Mouse (Mus musculus) embryonic stem cell, embryonic (primary cell): Measurements from ENCODE around the gene Gm9195.

Experiments used
- CTCF ChIA-PET, 4 experiments: fragments of 300-600 bp in 2 of 4; fragments of 350-600 bp in 2 of 4; sonication (Branson Sonifier 250); formaldehyde crosslinking; loops; one replicate each; lab custom pipeline; 2022; ENCODE audit warnings: inconsistent platforms in 2 of 4; lab: Charles Lee
- POLR2A ChIA-PET, 4 experiments: fragments of 300-600 bp in 2 of 4; fragments of 350-600 bp in 2 of 4; sonication (Branson Sonifier 250); formaldehyde crosslinking; loops; one replicate each; lab custom pipeline; 2022; ENCODE audit warnings: antibody characterized with exemption in 4 of 4, inconsistent platforms in 1 of 4; lab: Charles Lee

Gene Gm9195

DNA sequence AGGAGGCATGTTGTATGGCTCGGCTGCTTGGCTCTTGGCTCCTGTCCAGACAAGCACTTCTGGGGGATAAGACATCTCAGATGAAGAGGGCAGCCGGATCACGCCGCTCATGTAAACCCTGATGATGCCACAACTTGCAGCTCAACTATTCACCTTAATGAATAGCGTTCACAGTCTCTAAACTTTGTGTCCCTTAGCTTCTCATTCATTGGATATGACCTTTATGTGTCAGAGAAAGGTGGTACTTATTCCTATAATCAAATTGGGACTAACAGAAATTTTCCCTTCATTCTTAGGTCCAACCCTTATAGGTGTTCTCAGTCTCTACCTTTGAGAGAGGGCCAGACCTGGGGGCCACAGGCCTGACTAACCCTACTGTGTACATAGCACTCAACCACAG is at the start of gene Gm9195:
Gene Gm9195, minus strand, starts transcription at position 101 of the 400 bp plus-strand sequence.
- ChIA-PET CTCF (no interaction called here), POLR2A (no interaction called here)

DNA sequence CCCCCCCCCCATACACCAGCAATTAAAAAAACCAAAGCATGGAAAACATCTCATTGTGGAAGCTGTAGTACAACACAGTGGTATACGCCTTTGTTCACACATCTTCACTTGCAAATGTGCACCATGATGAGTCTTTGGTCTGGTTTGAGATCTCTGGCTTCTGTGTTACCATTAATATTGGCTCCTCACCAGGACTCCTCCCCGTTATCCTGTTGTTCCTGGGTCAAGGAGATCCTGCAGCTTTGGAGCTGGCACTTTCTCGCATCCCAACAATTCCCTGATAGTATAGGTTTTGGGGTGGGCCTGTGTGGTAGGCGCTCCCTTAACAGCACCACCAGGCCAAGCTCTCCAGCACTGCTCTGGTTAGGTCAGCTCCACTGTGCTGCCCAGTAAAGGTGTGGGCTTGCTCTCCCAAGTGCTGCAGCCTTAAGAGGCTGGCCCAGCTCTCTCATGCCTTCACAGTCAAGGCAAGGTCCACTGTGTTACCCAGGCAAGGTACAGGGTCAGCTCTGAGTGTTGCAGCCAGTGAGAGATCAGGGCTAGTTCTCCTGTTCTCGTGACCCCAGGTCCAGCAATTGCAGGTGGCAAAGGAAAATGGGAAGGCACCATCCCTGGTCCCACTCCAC is 44.9 kb upstream of the Gm9195 start:
- CTCF ChIA-PET = no interaction called here
- POLR2A ChIA-PET = interaction anchor here in 1 of 4 experiments (0.7 to 0.9 kb wide), 2 partner anchors 16 to 512 kb away, joined by 3 read pairs; no protein-coding TSS in a partner anchor

DNA sequence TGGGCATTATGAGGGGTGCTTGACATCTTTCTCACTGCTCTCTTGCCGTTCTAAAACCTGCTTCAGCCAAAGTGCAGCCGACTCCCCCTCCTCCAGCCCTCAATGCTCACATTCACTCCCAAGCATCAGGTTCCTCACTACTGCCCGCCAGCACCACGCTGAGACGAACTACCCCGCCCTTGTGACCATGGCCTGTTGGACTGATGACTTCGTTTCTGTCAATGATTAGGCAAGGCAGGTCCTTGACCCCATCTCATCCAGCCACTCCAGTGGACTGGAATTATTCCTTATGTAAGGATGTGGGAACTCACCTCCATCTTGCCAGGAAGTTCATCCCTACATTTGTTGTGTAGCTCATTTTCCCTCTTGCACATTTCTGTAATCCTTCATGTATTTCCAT is 42.2 kb upstream of the Gm9195 start:
- ChIA-PET POLR2A (interaction anchor here in 2 of 4 experiments (0.6 to 1.1 kb wide), 3 partner anchors 176 to 1163 kb away, joined by 4 read pairs; partner anchors contain the start of gene Fndc3a (in 1 of the 2)), CTCF (no interaction called here)

DNA sequence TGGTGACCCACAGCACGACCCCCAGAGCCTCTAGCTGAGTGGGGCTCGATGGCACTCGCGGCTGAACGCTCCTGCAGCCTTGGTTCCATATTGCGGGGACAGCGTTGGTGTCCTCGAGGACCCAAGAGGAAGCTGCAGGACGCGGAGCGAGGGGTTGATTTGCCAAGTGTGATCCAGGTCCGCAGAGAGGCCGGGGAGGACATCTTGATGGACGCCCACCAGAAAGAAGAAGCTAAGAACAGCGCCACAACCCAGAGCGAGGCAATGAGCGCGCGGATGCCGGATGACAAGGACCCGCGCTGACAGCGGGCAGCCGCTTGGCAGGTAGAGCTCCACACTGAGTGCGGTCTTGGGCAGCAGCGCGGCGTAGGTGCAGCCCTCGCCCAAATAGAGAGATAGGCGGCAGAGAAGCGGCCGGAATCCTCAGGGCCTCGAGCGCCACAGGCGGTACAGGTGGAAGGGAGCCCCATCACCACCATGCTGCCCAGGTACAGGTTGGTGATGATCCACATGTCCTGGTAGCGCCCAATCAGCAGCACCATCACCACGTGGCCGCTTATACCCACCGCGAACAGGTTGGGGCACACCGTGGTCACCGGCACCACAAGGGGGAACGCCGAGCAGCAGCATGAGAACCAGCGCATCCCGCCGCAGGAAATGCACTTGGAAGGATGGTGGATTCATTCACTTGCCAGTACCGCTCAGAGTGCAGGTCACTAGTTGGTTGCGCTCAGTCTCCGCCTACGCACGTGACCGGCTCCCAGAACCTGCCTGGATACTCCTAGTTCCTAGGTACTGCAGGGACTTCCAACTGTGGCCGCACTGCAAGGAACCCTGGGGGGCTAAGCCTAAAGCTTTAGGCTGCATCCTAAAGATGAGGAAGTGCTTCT is 40.6 kb upstream of the Gm9195 start:
- ChIA-PET CTCF (no interaction called here), POLR2A (interaction anchor here in 1 of 4 experiments (1.1 kb wide), 1 partner anchor 178 kb away, joined by 4 read pairs; the partner anchor contains the start of gene Fndc3a)

DNA sequence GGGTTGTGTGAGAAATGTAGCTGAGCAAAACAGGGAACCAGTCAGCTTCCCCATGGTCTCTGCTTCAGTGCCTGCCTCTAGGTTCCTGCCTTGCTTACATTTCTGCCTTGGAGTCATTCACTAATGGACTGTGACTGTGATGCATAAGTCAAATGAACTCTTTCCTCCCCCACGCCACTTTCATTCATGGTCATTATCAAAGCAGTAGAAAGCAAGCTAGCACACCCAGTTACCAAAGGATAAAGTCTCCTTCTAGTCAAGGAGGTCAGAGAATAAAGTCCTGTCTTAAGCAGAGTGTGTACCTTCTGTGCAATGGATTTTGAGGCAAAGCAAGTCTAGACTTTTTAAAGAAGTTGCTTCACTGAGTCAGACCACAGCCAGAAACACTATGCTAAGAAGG is 35.5 kb upstream of the Gm9195 start:
- ChIA-PET CTCF (interaction anchor here in 2 of 4 experiments (1.0 to 1.1 kb wide), 2 partner anchors 10 to 80 kb away, joined by 3 read pairs; no protein-coding TSS in a partner anchor), POLR2A (no interaction called here)

DNA sequence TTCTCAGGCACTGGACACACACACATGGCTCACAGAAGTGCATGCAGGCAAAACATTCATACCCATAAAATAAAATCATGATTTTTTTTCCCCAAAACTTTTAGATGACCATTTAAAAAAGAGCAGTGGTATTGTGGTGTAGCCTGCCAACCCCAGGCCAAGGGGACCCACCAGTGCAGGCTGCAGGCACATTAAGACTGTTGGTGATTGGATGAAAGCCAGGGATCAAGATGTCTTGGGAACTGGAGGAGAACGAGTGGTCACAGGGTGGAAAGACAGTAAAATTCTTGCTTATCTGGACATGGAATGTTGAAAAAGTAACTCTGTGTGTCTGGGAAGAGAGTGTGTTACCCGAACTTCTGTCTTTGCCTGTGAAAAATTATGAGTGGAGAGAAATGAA is 27.9 kb upstream of the Gm9195 start:
- ChIA-PET POLR2A (no interaction called here), CTCF (no interaction called here)

DNA sequence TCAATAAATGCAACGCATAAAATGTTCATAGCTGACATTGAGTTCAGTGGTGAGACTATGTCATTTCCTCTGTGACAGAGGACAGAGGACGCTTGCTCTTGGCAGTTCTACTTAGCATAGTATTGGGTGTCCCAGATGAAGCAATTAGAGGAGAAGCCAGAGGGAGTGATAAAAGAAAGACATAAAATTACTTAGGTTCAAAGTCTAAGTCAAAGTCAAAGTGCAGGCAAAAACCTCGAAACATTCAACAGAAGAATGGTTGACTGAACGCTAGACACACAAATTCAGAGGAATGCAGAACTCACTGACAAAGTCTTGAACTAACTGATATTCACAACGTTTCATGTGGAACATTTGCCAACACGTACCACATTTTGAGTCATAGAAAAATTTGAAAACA is 27.1 kb upstream of the Gm9195 start:
- ChIA-PET POLR2A (interaction anchor here in 1 of 4 experiments (0.7 kb wide), 1 partner anchor 22 kb away, joined by 3 read pairs; no protein-coding TSS in a partner anchor), CTCF (interaction anchor here in 2 of 4 experiments (0.6 to 0.7 kb wide), 2 partner anchors 147 to 1512 kb away, joined by 3 read pairs; no protein-coding TSS in a partner anchor)

DNA sequence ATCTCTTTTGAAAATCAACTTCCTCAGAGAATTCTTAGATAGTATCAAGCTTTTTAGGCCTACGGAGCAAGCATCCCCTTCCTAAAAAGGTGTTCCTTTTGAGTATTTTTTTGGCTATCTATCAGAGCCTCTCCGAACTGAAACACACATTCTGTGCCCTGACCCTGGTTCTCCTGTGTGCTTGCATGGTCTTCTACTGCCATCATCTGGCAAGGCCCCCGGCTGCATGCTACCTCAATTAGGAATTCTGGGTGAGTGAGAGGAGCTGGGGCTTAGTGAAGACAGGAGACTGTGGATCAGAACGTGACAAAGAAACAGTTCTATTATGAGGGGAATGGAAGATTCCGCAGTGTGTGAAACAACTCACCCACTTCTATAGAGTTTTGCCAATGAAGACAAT is 24.7 kb upstream of the Gm9195 start:
- POLR2A ChIA-PET = interaction anchor here in 1 of 4 experiments (0.5 kb wide), 1 partner anchor 11 kb away, joined by 5 read pairs; no protein-coding TSS in a partner anchor
- CTCF ChIA-PET = interaction anchor here (0.6 to 2.2 kb wide), 7 partner anchors 11 to 1737 kb away, joined by 3 to 15 read pairs (median 4); no protein-coding TSS in a partner anchor

DNA sequence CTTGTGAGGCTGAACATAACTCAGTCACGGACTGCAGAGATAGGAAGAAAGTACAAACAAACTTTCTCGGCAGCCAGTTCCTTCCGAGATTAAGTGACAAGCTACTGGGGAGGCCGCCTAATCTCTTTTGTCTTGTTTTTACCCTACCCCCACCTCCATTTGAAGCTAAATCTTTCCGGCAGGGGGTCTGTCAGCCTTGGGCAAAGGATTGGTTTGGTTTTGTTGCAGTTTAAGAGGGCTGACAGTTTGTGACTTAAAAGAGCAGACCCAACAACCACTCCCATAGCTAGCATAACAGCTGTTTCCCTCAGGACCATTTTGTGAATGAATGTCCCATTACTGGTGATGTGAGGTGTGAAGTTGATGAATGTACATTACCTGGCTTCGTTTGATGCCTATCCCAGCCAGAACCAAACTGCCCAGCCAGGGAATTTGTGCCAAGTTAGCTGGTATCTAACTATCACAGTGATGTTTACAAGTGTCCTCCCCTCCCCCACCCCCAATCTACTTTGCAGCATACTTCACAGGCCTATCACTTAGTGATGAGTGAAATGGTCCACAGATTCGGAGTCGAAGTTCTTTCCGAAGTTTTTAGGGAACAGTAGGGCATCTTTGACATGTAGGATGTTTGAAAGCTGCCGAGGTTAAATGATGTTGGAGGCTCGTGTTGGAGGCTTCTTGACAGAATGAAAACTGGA is 15.2 kb upstream of the Gm9195 start:
- ChIA-PET POLR2A (no interaction called here), CTCF (interaction anchor here in 3 of 4 experiments (0.6 to 1.2 kb wide), 4 partner anchors 129 to 1454 kb away, joined by 3 to 7 read pairs (median 4); no protein-coding TSS in a partner anchor)

DNA sequence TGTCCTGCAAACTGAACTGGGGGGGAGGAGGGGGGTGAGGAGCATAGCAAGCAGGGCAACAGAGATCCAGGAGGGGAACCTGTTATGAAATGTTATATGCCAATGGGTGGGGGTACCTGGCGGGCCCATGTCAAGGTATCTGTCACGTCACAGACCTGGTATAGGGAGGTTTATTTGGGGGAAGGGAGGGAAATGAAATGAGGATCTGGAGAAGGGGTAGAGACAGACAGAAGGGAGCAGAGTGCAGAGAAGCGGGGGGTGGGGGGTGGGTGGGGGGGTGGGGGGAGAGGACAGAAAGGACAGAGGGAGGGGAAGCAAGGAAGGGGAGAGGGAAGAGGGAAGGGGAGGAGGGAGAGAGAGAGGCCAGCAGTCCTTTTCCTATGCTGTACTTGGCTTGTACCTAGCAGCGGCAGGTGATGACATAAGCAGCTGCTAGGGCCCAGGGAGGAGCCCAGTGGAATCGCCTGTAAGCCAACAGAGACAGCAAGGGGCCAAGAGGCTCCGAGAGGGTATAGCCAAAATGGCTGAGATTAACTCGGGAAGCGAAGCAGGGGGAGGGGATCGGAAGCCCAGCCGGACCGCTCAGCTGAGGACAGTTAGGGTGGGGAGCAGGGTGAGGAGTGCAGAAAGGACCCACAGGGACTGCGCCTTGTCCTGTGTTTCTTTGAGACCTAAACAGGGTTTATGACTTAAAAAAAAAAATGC is 14.5 kb upstream of the Gm9195 start:
- CTCF ChIA-PET = interaction anchor here in 3 of 4 experiments (0.6 to 1.2 kb wide), 3 partner anchors 129 to 1453 kb away, joined by 3 to 5 read pairs (median 3); no protein-coding TSS in a partner anchor

DNA sequence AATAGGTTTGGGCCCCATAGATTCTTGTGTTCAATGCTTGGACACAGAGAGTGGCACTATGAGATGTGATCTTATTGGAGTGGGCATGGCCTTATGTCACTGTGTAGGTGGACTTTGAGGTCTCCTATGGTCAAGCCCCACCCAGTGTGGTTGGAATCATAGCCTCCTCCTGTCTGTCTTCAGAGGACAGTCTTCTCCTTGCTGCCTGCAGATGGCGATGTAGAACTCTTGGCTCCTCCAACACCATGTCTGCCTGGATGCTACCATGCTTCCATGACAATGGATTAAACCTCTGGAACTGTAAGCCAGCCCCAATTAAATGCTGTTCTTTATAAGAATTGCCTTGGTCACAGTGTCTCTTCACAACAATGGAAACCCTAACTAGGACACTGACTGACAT is 13.3 kb upstream of the Gm9195 start:
- CTCF ChIA-PET = interaction anchor here in 1 of 4 experiments (1.1 kb wide), 1 partner anchor 69 kb away, joined by 3 read pairs; no protein-coding TSS in a partner anchor

More for the DNA sequence above, 14.5 kb upstream of the Gm9195 start:
- POLR2A ChIA-PET = interaction anchor here in 1 of 4 experiments (0.8 kb wide), 1 partner anchor 10 kb away, joined by 5 read pairs; no protein-coding TSS in a partner anchor

DNA sequence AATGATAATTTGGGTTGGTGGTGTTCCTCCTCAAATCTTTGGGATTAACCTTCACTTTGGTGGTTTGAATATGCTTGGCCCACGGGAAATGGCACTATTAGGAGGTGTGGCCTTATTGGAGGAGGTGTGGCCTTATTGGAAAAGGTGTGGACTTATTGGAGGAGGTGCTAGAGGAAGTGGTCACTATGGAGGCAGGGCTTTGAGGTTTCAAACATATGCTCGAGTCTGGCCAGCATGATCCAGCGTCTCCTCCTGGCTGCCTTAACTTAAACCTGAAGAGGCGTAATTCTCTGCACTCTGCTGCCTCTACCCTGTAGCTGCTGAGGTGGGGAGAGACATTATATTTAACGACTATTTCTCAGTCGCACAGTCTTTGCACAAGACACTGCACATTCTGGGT is 11.6 kb upstream of the Gm9195 start:
- CTCF ChIA-PET = interaction anchor here in 1 of 4 experiments (1.1 kb wide), 1 partner anchor 13 kb away, joined by 4 read pairs; no protein-coding TSS in a partner anchor
- POLR2A ChIA-PET = no interaction called here

More for the DNA sequence above, 13.3 kb upstream of the Gm9195 start:
- POLR2A ChIA-PET = interaction anchor here in 1 of 4 experiments (0.8 kb wide), 1 partner anchor 11 kb away, joined by 5 read pairs; no protein-coding TSS in a partner anchor

DNA sequence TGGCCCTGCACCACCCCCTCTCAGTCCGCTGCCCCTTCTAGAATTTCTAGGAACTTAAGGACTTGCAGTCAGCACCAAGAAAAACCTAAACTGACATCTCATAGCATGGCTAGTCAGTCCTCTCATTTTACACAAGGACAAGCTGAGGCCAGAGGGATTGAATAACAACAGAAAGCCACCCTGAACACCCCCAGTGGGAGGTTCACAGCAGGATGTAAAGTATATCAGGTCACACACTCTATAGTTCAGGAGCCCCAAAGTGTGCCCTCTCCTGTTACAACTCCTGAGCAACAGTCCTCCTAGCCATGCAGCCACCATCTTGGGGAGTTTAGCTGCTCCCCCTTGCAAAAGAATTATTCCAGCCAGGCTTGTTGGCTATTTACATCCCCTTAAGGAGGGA is 2.1 kb upstream of the Gm9195 start:
- POLR2A ChIA-PET = no interaction called here

DNA sequence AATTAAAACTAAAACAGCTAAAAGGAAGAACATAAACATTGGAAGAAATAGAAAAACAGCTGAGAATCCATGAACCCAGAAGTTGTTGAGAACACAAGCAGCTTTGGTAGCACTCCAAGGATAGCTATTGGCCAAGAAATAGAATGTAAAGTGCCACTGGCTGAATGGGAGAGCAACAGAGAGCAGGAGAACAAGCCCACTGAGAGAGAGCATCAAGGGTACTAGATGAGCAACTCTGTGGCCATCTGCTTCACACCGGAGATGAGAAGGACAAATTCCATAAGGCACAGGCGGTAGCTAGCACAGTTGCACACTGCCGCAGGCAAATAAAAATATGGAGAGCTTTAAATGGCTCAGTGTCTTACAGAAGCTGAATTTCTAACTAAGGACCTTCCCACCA is 1.3 kb downstream of the Gm9195 start:
- CTCF ChIA-PET = interaction anchor here in 1 of 4 experiments (0.6 kb wide), 1 partner anchor 36 kb away, joined by 3 read pairs; no protein-coding TSS in a partner anchor
- POLR2A ChIA-PET = interaction anchor here in 1 of 4 experiments (1.0 kb wide), 1 partner anchor 11 kb away, joined by 3 read pairs; no protein-coding TSS in a partner anchor

More for the DNA sequence above, 2.1 kb upstream of the Gm9195 start:
- CTCF ChIA-PET = interaction anchor here in 1 of 4 experiments (0.5 kb wide), 1 partner anchor 338 kb away, joined by 3 read pairs; no protein-coding TSS in a partner anchor

DNA sequence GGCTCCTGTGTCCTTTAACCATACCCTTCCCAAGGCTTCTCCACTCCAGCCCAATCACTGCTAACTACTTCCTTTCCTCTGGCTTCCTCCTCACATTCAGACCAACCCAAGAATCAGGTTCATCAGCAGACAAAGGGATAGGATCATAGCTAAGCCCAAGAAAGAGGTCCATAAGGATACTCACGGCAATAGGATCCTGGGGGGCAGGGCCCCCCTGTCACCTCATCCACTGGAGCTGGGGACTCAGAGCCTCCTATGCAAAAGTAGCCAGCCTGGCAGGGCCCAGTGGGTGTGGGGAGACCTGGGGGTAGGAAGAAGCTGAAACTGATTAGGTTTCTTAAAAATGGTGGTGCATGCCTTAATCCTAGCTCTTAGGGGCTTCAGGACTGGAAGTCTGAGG is 17.1 kb downstream of the Gm9195 start:
- CTCF ChIA-PET = interaction anchor here in 2 of 4 experiments (0.6 to 1.2 kb wide), 3 partner anchors 27 to 82 kb away, joined by 3 to 6 read pairs (median 4); no protein-coding TSS in a partner anchor

DNA sequence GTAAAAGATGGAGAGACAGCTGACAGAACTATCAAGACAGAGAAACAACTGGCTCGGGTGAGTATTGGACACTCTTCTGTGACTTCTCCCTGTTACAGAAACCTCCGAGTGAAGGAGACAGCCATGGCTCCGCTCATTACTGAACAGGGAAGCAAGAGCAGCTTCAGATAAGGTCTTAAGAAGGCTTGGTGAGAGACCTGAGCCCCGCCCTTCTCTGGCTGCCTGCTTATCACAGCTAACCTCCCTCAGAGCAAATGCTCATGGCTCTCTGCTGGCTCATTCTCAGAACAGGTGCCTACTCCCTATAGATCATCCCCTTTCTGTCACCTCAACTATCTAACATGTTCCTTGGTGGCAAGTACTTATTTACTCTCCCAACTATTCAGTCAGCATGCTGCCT is 23.2 kb downstream of the Gm9195 start:
- POLR2A ChIA-PET = interaction anchor here in 2 of 4 experiments (0.7 to 0.8 kb wide), 2 partner anchors 29 to 1163 kb away, joined by 3 read pairs; no protein-coding TSS in a partner anchor

More for the DNA sequence above, 17.1 kb downstream of the Gm9195 start:
- POLR2A ChIA-PET = interaction anchor here in 1 of 4 experiments (0.7 kb wide), 1 partner anchor 240 kb away, joined by 3 read pairs; no protein-coding TSS in a partner anchor

DNA sequence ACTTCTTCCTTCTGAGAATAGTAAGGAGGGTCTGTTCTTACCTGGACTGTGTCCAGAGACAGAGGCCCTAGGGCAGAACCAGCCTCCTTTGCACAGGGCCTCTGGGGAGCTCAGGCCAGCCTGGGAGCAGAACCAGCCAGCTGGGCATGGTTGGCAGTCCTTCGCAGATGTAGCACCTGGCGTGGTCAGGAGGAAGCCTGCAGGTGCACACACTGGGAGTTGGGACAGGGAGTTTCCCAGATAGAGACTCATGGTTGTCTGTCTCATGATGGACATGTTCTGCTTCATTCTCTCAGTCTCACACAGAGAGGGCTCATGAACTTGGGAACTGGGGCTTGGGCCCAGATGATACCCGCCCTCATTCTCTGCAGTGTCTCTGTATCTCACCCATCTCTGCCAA is 25.3 kb downstream of the Gm9195 start:
- POLR2A ChIA-PET = interaction anchor here in 1 of 4 experiments (0.6 to 0.7 kb wide), 2 partner anchors 38 to 74 kb away, joined by 3 read pairs; no protein-coding TSS in a partner anchor
- CTCF ChIA-PET = interaction anchor here in 1 of 4 experiments (0.8 kb wide), 1 partner anchor 19 kb away, joined by 6 read pairs; no protein-coding TSS in a partner anchor

More for the DNA sequence above, 23.2 kb downstream of the Gm9195 start:
- CTCF ChIA-PET = no interaction called here
